Mouse (Mus musculus) heart, postnatal 10 days (tissue): Measurements from ENCODE around the gene Pgk1. TPM values are rescaled to one million over a fixed set of nuclear protein-coding genes. Genes with fewer than 3 reads are reported as not detected.

ENCODE experiments used
- DNase-seq, 2 experiments: peaks; one replicate each; pipeline ENCODE4 v3.0.0; 2021
- intact Hi-C: fragments of 180-260 bp; cut with DNase I; formaldehyde crosslinking; loops from one replicate; pipeline ENCODE4 v1.15.1; 2025
- total RNA-seq, 2 experiments: library from RNA; stranded (reverse); gene quantifications; 2 replicates each; pipeline ENCODE4 v1.2.3; 2021

Gene Pgk1
- total RNA-seq, 2 experiments from 2014 or later, result 557 to 593 TPM

DNA sequence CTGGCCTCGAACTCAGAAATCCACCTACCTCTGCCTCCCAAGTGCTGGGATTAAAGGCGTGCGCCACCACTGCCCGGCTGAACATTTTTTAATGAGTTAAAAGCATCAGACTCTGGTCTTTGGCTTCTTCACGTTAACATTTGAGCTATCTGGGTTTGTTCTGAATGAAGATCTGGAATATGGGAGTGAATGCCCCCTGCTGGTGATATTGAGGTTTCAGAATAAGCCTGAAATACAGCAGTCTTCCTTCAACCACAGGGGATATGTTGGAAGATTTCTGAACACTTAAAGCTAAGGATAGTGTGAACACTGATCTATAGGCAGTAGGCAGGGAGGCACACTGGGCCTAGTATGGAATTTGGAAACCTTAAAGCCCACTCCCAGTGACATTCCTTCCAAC lies 12.0 kb downstream of the Pgk1 start:
- intact Hi-C loops, result no loop called here
- no peak for DNase-seq

DNA sequence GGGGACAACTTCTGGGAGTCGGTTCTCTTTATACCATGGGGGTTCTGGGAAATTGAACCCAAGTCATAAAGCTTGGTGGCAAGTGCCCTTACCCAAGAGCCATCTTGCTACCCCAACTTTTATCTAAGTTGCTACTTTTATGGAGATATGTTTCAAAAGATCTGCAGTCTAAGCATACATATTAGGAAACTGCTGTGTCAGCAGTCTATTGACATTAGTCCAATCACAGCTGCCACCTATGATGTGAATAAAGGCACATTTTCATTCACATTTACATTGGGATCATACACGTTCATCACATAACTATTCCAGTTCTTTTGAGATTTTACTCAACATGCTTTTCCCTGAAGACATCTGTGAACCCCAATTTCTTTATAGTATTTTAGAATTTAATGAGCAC lies 22.2 kb downstream of the Pgk1 start:
- DNase-seq, result no peak
- intact Hi-C loops, result no loop called here

DNA sequence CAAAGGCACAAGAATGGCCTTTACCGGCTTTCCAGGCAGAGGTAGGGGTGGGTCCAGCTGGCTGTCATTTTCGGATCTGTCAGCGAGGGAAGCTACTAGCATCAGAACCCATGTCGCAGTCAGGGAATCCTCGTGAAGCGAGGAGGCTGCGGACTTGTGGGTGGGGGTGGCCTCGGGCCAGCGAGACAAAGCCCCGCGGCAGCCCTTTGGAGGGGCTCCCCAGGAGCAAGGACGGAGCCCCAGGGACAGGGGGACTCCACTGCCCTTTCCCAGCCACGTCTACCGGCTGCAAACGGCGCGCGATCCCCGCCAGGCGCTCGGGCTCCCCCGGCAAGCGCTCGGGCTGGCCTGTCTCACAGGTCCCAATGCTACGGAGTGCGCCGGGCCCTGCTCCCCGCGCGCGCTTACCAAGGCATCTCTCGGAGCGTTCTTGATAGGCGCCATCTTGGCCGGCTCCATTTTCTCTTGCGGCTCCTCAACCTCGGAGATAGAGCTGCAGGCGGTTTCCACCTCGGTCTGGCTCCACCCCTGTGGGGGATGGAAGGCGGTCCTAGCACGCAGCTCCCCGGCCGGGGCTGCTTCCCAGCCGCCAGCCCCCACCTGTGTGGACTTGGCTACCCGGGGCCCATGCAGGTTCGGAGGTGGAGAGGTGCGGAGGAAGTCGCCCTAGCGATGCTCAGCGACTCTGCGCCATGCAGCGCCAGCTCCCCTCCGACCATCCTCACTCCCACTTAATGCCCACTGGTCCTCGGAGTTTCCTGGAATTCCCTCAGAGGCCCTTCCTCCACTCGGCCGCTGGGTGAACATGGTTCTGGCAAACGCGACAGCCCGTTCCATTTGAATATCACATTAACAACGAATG lies 32.5 kb downstream of the Pgk1 start:
- DNase-seq, result peak; percentile 73 to 79
- intact Hi-C loops, result no loop called here

DNA sequence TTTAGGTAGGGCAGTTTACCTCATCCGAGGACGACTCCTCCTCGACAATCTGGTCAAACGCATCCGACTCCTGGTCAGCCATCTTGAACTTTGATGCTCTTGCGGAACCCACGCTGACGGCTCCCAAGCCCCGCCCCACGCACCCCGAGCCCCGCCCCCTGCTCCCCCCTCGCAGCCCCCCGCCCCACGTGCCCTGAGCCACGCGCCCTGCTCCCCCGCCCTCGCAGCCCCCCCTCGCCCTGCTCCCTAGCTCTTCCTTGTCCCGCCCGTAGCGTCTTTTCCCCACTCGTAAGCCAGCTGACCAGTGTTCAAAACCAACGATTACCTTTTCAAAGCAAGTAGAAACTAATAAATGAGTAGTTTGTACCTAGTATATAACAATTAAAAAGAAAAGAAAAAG lies 34.2 kb downstream of the Pgk1 start, which contains the start of gene Taf9b:
TSS of gene Taf9b (minus strand) at position 101 of the 400 bp plus-strand sequence.
- no peak for DNase-seq
- intact Hi-C loops, result no loop called here

Other genes starting within 250 kb of the Pgk1 start
- 10 to 100 TPM; 40.7 to 46.4 TPM for gene Magt1, start 175.2 kb upstream of the Pgk1 start, total RNA-seq
- 1,000 to 10,000 TPM; 1,383 to 1,437 TPM for gene Cox7b, start 171.4 kb upstream of the Pgk1 start, total RNA-seq
- gene Atp7a, start 159.8 kb upstream of the Pgk1 start, total RNA-seq, result 10 to 100 TPM; 12.5 to 13.5 TPM
- 1 to 10 TPM; 1.5 TPM for gene Tlr13, start 43.9 kb upstream of the Pgk1 start, total RNA-seq
- 10 to 100 TPM; 12.9 to 15.7 TPM for gene Taf9b, start 34.1 kb downstream of the Pgk1 start, total RNA-seq
- gene Fnd3c2, start 68.3 kb downstream of the Pgk1 start, total RNA-seq, result not detected